Comparison of ENCODE assay signal across 12 mouse cellular contexts in genomic region chr9:107520331-107520730, GRCm38 (mm10). TPM values are rescaled to one million over a fixed set of nuclear protein-coding genes. Genes with fewer than 3 reads are reported as not detected.
"Had no signal": no experiment of that assay in that cellular context is flagged by ENCODE, and none has a peak within 500 bp of the region (broad histone marks: within the 10 kb centered on the region; RNA-seq: fewer than 3 reads in every experiment).

No protein-coding gene starts in this region.

- H3K9ac ChIP-seq: intestine, embryonic 15.5 days; limb, embryonic 12.5 days; liver, embryonic 13.5 days; liver, postnatal 0 days had no signal

- DNase-seq: kidney, adult 18-20 months; kidney, postnatal 10 days; kidney, postnatal 4 days; liver; liver, embryonic 13.5 days; liver, postnatal 0 days; thymus, postnatal 14 days had no signal

- H3K4me3 ChIP-seq: intestine, embryonic 15.5 days; layer of hippocampus, adult 2 months; limb, embryonic 12.5 days; liver, embryonic 13.5 days; myocyte; neural tube, embryonic 13.5 days had no signal

- H3K9me3 ChIP-seq: intestine, embryonic 15.5 days; limb, embryonic 12.5 days; liver, embryonic 13.5 days; neural tube, embryonic 13.5 days had no signal

- H3K27ac ChIP-seq: intestine, embryonic 15.5 days; layer of hippocampus, adult 2 months; limb, embryonic 12.5 days; liver, embryonic 13.5 days had no signal

- H3K36me3 ChIP-seq: intestine, embryonic 15.5 days; limb, embryonic 12.5 days; liver, embryonic 13.5 days had no signal

- ATAC-seq: intestine, embryonic 15.5 days; liver, postnatal 0 days had no signal

- H3K4me2 ChIP-seq: intestine, embryonic 15.5 days; liver, embryonic 13.5 days; neural tube, embryonic 13.5 days had no signal

RNA-seq across cellular contexts. Expression of gene Zmynd10, which starts 26.8 kb away (rescaled TPM):
- polyA plus RNA-seq: liver, embryonic 13.5 days had no signal
